Mouse (Mus musculus) heart, embryonic 14.5 days (tissue): Measurements from ENCODE around the gene Gm17571. TPM values are rescaled to one million over a fixed set of nuclear protein-coding genes. Genes with fewer than 3 reads are reported as not detected.
A peak's percentile ranks its signal among the peaks of the same experiment; 100 is the strongest.

Experiments used
- ATAC-seq: fragments of 200-750 bp; cut with Nextera tagmentation; 2 replicates; pipeline ENCODE4 v1.8.0; 2017; ENCODE audit warnings: low read depth, moderate TSS enrichment; ENCODE audit not compliant: insufficient number of reproducible peaks, insufficient read depth, low FRiP score
- H3K27ac ChIP-seq, 2 experiments: fragments of 200-500 bp in 1 of 2; fragments of 300-500 bp in 1 of 2; sonication (generic) in 1 of 2; replicated peaks in 1 of 2; 2 replicates each; pipeline ENCODE4 v1.5.1; 2012 to 2014; ENCODE audit warnings: low read depth in 2 of 2, low read length in 2 of 2, control low read depth in 1 of 2, mild to moderate bottlenecking in 1 of 2, mixed read lengths in 1 of 2; ENCODE audit not compliant: control insufficient read depth in 1 of 2, insufficient read depth in 1 of 2
- H3K27me3 ChIP-seq: fragments of 300-500 bp; sonication (generic); 2 replicates; pipeline ENCODE4 v1.6.1; 2014; ENCODE audit warnings: mild to moderate bottlenecking, low read length, control low read depth; ENCODE audit not compliant: control insufficient read depth, insufficient read depth
- H3K36me3 ChIP-seq: fragments of 300-500 bp; sonication (generic); 2 replicates; pipeline ENCODE4 v1.6.1; 2014; ENCODE audit warnings: mild to moderate bottlenecking, control low read depth, low read length, mixed read lengths; ENCODE audit not compliant: control insufficient read depth, insufficient read depth
- H3K4me1 ChIP-seq, 2 experiments: fragments of 200-500 bp in 1 of 2; fragments of 300-500 bp in 1 of 2; sonication (generic) in 1 of 2; 2 replicates each; pipeline ENCODE4 v1.6.1; 2012 to 2014; ENCODE audit warnings: low read length in 2 of 2, control low read depth in 1 of 2, mixed read lengths in 1 of 2; ENCODE audit not compliant: control insufficient read depth in 2 of 2, insufficient read depth in 2 of 2
- H3K4me2 ChIP-seq: fragments of 300-500 bp; sonication (generic); 2 replicates; pipeline ENCODE4 v1.6.1; 2014; ENCODE audit warnings: mild to moderate bottlenecking, low read length
- H3K4me3 ChIP-seq, 2 experiments: fragments of 200-500 bp in 1 of 2; fragments of 300-500 bp in 1 of 2; sonication (generic) in 1 of 2; 2 replicates each; pipeline ENCODE4 v1.5.1; 2012 to 2014; ENCODE audit warnings: low read length in 2 of 2, mild to moderate bottlenecking in 2 of 2, control low read depth in 1 of 2, low read depth in 1 of 2, moderate library complexity in 1 of 2; ENCODE audit not compliant: control insufficient read depth in 1 of 2, insufficient read depth in 1 of 2
- H3K9ac ChIP-seq: fragments of 300-500 bp; sonication (generic); 2 replicates; pipeline ENCODE4 v1.6.1; 2014; ENCODE audit warnings: mild to moderate bottlenecking, low read length
- H3K9me3 ChIP-seq: fragments of 300-500 bp; sonication (generic); 2 replicates; pipeline ENCODE4 v1.6.1; 2016; ENCODE audit warnings: low read length, control low read depth; ENCODE audit not compliant: control insufficient read depth
- WGBS: fragments of 180-500 bp; shearing (Covaris S2); extraction: QIAGEN DNeasy Blood & Tissue Kit; methylation state at CpG from one replicate; pipeline ENCODE4 v1.1.7; 2014; 5-methylcytosine and 5-hydroxymethylcytosine counted together
- polyA plus RNA-seq: library from polyadenylated mRNA; unstranded; fragments of >200 nt; fragmentation: Nextera tagmentation; extraction: Ambion mirVana; gene quantifications from 2 replicates; pipeline ENCODE4 v1.2.1, GENCODE M21; 2014

Gene Gm17571
- polyA plus RNA-seq, 1 experiment from 2014 or later: not detected

GRCm38 (mm10) chr9:13455231-13455630, 8.7 kb upstream of the Gm17571 start:
- ATAC-seq: no peak
- no peak overlapping the region for H3K4me2 ChIP-seq
- WGBS: 72% methylated on average over 1 of the region's 1 CpGs
- H3K4me1 ChIP-seq: peaks cover 3 to 20% of the 10 kb centered on the region in 2 experiments
- no peak overlapping the region for H3K4me3 ChIP-seq
- H3K9me3 ChIP-seq: no peaks in the 10 kb centered on the region
- no peak overlapping the region for H3K9ac ChIP-seq
- H3K27ac ChIP-seq: peak overlapping the region; percentile 17 to 69; a peak in 3 of 4 replicates
- no peaks in the 10 kb centered on the region for H3K36me3 ChIP-seq
- H3K27me3 ChIP-seq: no peaks in the 10 kb centered on the region

DNA sequence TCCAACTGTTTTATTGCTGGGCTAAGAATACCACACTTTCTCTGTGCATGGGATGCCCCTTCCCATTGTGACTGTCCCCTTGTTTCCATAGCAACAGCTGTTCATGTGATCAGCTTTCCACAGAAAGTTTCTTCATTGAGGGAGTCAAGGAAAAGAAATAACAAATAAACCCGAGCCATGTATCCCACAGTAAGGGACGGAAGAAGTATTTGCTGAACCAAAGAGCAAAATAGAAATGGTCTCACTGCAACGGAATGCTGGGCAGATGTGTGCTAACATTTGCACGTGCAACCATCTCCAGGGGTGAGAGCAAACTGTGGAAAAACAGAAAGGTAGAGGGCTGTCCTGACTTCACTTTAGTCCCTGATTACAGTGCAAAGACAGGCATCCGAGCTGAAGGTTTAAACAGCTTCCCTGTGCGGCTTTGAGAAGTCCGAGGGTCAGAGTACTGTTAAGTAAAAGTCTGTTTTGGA, 8.1 kb upstream of the Gm17571 start:
- H3K9ac ChIP-seq: 0 out of 2 replicates have a peak overlapping the region, but pooled peaks have one; percentile 42

DNA sequence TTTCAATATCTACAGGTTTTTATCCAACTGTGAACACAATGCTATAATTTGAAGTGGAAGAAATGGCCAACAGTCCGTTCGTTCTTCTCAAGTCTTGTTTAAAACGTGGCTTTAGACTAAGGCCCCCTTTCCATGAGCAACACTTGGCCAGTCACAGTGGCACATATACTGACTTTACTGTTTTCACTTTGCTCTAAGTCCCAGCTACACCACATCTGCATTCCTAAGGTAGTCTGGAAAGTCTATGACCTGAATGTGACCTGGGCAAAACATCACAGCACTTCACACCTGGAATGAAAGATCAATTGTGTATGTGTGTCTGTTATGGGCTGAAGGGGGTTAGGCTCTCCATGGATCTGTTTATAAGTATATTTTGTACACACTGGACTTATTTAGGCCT, 2.2 kb upstream of the Gm17571 start:
- no peak for ATAC-seq
- H3K9ac ChIP-seq: no peak overlapping the region
- no peaks in the 10 kb centered on the region for H3K9me3 ChIP-seq
- H3K4me2 ChIP-seq: no peak overlapping the region
- no peaks in the 10 kb centered on the region for H3K36me3 ChIP-seq
- no peaks in the 10 kb centered on the region for H3K27me3 ChIP-seq
- H3K27ac ChIP-seq: no peak overlapping the region
- peaks cover 3 to 14% of the 10 kb centered on the region in 2 experiments for H3K4me1 ChIP-seq
- H3K4me3 ChIP-seq: no peak overlapping the region
- WGBS: 88% methylated on average over 3 of the region's 3 CpGs

More for the DNA sequence above, 8.1 kb upstream of the Gm17571 start:
- peak overlapping the region; percentile 34 for H3K4me2 ChIP-seq
- no peaks in the 10 kb centered on the region for H3K36me3 ChIP-seq
- H3K27me3 ChIP-seq: no peaks in the 10 kb centered on the region
- WGBS: 16% methylated on average over 7 of the region's 7 CpGs
- peaks cover 3 to 21% of the 10 kb centered on the region in 2 experiments for H3K4me1 ChIP-seq
- no peak; the same call in 1 of the 2 replicates for ATAC-seq
- H3K27ac ChIP-seq: peak overlapping the region; percentile 34 to 69
- H3K4me3 ChIP-seq: no peak overlapping the region
- no peaks in the 10 kb centered on the region for H3K9me3 ChIP-seq

DNA sequence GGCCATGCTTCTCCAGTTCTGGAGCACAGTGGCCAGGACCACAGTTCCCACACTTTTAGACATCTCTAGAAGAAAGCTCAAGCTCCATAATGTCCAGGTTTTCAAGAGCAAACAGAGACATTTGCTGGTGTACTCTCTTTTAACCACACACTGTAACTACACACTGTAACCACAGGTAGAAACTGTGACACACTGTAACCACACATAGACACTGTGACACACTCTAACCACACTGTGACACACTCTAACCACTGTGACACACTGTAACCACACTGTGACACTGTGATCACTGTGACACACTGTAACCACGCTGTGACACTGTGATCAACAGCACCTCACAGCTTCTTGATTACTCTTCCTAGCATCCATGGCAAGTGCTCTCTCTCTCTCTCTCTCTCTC, 317 bp downstream of the Gm17571 start:
- Histone ChIP-seq H3K9me3 (no peaks in the 10 kb centered on the region), H3K27ac (no peak overlapping the region), H3K36me3 (no peaks in the 10 kb centered on the region), H3K9ac (no peak overlapping the region), H3K4me1 (peaks cover 8 to 30% of the 10 kb centered on the region in 2 experiments), H3K4me2 (no peak overlapping the region), H3K4me3 (no peak overlapping the region), H3K27me3 (no peaks in the 10 kb centered on the region)
- 78% methylated on average over 1 of the region's 1 CpGs for WGBS
- ATAC-seq: no peak

GRCm38 (mm10) chr9:13443484-13444211, 2.9 kb downstream of the Gm17571 start:
- Histone ChIP-seq H3K36me3 (no peaks in the 10 kb centered on the region), H3K9me3 (no peaks in the 10 kb centered on the region), H3K9ac (no peak overlapping the region), H3K27ac (no peak overlapping the region; a peak in 1 of 4 replicates), H3K4me1 (peaks cover 5 to 23% of the 10 kb centered on the region in 2 experiments; a peak in 3 of 4 replicates), H3K4me3 (no peak overlapping the region), H3K4me2 (no peak overlapping the region), H3K27me3 (no peaks in the 10 kb centered on the region)
- no peak for ATAC-seq
- 60% methylated on average over 1 of the region's 1 CpGs for WGBS

DNA sequence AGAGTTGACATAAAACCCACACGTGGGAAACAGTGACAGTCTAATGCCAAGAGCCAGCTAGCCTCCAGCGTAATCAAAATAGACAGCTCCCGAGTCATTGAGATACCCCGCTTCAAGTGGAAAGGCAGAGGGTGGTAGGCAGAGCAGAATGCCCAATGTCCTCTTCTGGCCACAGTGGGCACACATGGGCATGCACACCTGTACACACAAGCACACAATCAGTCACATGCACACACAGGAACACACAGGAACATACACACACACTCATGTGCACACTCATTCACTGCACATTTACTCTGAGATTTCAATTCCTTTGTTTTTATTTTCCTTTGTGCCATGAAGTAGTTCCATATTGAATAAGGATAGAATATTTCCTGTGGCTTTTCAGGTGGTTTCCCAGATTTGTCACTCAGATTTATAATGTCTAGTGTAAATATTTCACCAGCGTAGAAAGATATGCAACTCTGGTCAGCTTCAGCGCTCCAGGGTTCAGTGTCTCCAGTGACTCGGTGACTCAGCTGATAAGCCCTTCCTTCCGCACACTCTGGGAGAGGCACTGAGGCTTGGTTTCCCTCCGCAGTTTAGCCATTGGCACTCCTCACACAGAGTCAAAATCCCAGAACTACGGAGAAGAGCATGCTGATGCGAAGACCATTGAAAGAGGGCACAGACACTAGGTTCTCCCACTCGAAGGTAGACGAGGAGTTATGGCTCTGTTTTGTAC, 4.4 kb downstream of the Gm17571 start:
- Histone ChIP-seq H3K9ac (no peak overlapping the region), H3K9me3 (no peaks in the 10 kb centered on the region), H3K4me3 (no peak overlapping the region), H3K27ac (peak overlapping the region; percentile 52 to 73), H3K4me2 (peak overlapping the region; percentile 14), H3K4me1 (peaks cover 5 to 20% of the 10 kb centered on the region in 2 experiments; a peak in 3 of 4 replicates), H3K36me3 (no peaks in the 10 kb centered on the region), H3K27me3 (no peaks in the 10 kb centered on the region)
- WGBS: 26% methylated on average over 13 of the region's 13 CpGs
- ATAC-seq: no peak

GRCm38 (mm10) chr9:13440911-13441310, 5.6 kb downstream of the Gm17571 start:
- no peaks in the 10 kb centered on the region for H3K27me3 ChIP-seq
- 57% methylated on average over 6 of the region's 6 CpGs for WGBS
- 0 out of 4 replicates have a peak overlapping the region, but pooled peaks of 1 of the 2 experiments have one; percentile 21 for H3K27ac ChIP-seq
- no peak overlapping the region for H3K4me2 ChIP-seq
- H3K9me3 ChIP-seq: no peaks in the 10 kb centered on the region
- H3K9ac ChIP-seq: no peak overlapping the region
- ATAC-seq: no peak
- H3K36me3 ChIP-seq: no peaks in the 10 kb centered on the region
- H3K4me3 ChIP-seq: no peak overlapping the region
- peaks cover 5 to 22% of the 10 kb centered on the region in 2 experiments; a peak in 3 of 4 replicates for H3K4me1 ChIP-seq
